8 mouse cellular contexts compared by ENCODE assay signal in the genomic region with DNA sequence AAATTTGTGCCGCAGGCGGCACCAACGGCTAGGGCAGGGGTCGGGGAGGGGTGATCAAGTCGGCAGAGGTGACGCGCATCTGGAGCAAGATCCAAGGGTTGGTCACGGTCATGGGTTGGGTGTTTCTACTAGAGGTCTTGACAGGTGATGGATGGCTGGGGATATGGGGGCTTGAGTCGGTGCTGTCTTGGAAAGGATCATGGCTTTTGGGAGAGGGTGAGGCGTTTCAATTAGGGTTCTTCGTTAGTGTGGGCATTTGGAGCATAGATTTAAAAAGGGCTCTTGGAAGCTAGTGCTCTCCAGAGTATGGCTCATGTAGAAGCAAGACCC. TPM values are rescaled to one million over a fixed set of nuclear protein-coding genes. Genes with fewer than 3 reads are reported as not detected.
DNase-seq lines count a peak whose midpoint lies in the region; ATAC-seq and TF ChIP-seq lines count a peak whose summit lies in the region.

No protein-coding gene starts in this region.

- DNase-seq in heart, adult 2 months: no peak
- no peak for DNase-seq in heart, postnatal 10 days
- DNase-seq in thymus, adult 2 months: no peak
- DNase-seq in thymus, postnatal 36 days: no peak
- DNase-seq in retina, postnatal 1 day: no peak
- DNase-seq in layer of hippocampus, postnatal 36 days: no peak
- DNase-seq in cerebellum, postnatal 4 days (ENCODE audit: low spot score in 2 of 2): no peak

- 10% methylated on average over 11 of the region's 11 CpGs for WGBS in heart, adult 2 months
- 0% methylated on average over 11 of the region's 11 CpGs for WGBS in thymus, adult 2 months
- WGBS in liver, embryonic 12.5 days (ENCODE audit: insufficient replicate concordance): 15% methylated on average over 11 of the region's 11 CpGs

- no peak; the same call in 1 of the 2 replicates for TF ChIP-seq POLR2A in heart, adult 2 months (IDR thresholded peaks at IDR 0.05; ENCODE audit: insufficient read depth, low read depth, low read length)
- no peak for TF ChIP-seq POLR2A in thymus, adult 2 months (IDR thresholded peaks at IDR 0.05; ENCODE audit: control insufficient read depth, extremely low read depth, insufficient read depth, low read length, poor library complexity)

- H3K4me1 ChIP-seq in heart, adult 2 months (ENCODE audit: control insufficient read depth, insufficient read depth, low read length): no peaks in the 10 kb centered on the region
- peaks cover 6% of the 10 kb centered on the region; the same call in 1 of the 2 replicates for H3K4me1 ChIP-seq in thymus, adult 2 months (replicated peaks; ENCODE audit: control insufficient read depth, insufficient read depth, low read length)
- H3K4me1 ChIP-seq in liver, embryonic 12.5 days: peaks cover 6% of the 10 kb centered on the region

- no peaks in the 10 kb centered on the region for H3K9me3 ChIP-seq in liver, embryonic 12.5 days (replicated peaks)

- peak overlapping the region; percentile 74 for H3K4me2 ChIP-seq in liver, embryonic 12.5 days

- H3K9ac ChIP-seq in heart, adult 2 months (ENCODE audit: low read depth, low read length): peak overlapping the region; percentile 85
- peak overlapping the region; percentile 69 for H3K9ac ChIP-seq in liver, embryonic 12.5 days

- H3K4me3 ChIP-seq in heart, adult 2 months: peak overlapping the region; percentile 53
- peak overlapping the region; percentile 82 for H3K4me3 ChIP-seq in thymus, adult 2 months (ENCODE audit: control insufficient read depth, insufficient read depth, low read length)
- peak overlapping the region; percentile 68 for H3K4me3 ChIP-seq in liver, embryonic 12.5 days

- no peak for TF ChIP-seq CTCF in heart, adult 2 months (IDR thresholded peaks at IDR 0.05)
- no peak for TF ChIP-seq CTCF in thymus, adult 2 months (IDR thresholded peaks at IDR 0.05; ENCODE audit: borderline replicate concordance, control insufficient read depth, extremely low read depth, insufficient read depth, low read length, poor library complexity)

- intact Hi-C loops in heart, adult 2 months (cut with DNase I): loop anchor here (10.0 kb wide), 1 partner anchor 353 kb away; the partner anchor contains the start of gene Suv39h1
- intact Hi-C loops in heart, postnatal 10 days (cut with DNase I): no loop called here

- no peak for ATAC-seq in liver, embryonic 12.5 days

- H3K36me3 ChIP-seq in heart, adult 2 months (ENCODE audit: control insufficient read depth, insufficient read depth, low read length): no peaks in the 10 kb centered on the region
- peaks cover 11% of the 10 kb centered on the region for H3K36me3 ChIP-seq in thymus, adult 2 months (ENCODE audit: control insufficient read depth, insufficient read depth, low read length)
- peaks cover 32% of the 10 kb centered on the region for H3K36me3 ChIP-seq in liver, embryonic 12.5 days

- TF ChIP-seq EP300 in heart, adult 2 months (IDR thresholded peaks at IDR 0.05; ENCODE audit: insufficient read depth, low read depth, low read length): no peak

- no peaks in the 10 kb centered on the region for H3K27me3 ChIP-seq in heart, adult 2 months (ENCODE audit: control insufficient read depth, insufficient read depth, low read length)
- H3K27me3 ChIP-seq in thymus, adult 2 months (ENCODE audit: control insufficient read depth, insufficient read depth, low read length): no peaks in the 10 kb centered on the region
- H3K27me3 ChIP-seq in liver, embryonic 12.5 days (replicated peaks): no peaks in the 10 kb centered on the region

- H3K27ac ChIP-seq in heart, adult 2 months: peak overlapping the region; percentile 98
- peak overlapping the region; percentile 42; the same call in 1 of the 2 replicates for H3K27ac ChIP-seq in thymus, adult 2 months (ENCODE audit: control insufficient read depth, insufficient read depth, low read length)
- peak overlapping the region; percentile 85 for H3K27ac ChIP-seq in liver, embryonic 12.5 days

- no peaks in the 10 kb centered on the region for H3K79me2 ChIP-seq in heart, adult 2 months (replicated peaks; ENCODE audit: control insufficient read depth, insufficient read depth, low read length)

RNA-seq across cellular contexts. Expression of gene Gm45208, which starts 0.2 kb away (rescaled TPM):
- under 1 TPM in 1 of 2 experiments, not detected in 1; 0.94 TPM for total RNA-seq in heart, adult 2 months (2021)
- polyA plus RNA-seq in heart, adult 2 months (2012; rRNA removed): 0.21 TPM in 1 of 2 replicates, not detected in the other
- not detected for total RNA-seq in heart, postnatal 10 days (2021)
- polyA plus RNA-seq in thymus, adult 2 months (2012; rRNA removed): 1.8 and 1.9 TPM in 2 replicates
- polyA plus RNA-seq in liver, embryonic 12.5 days (2016; fragmentation: Nextera tagmentation; extraction: Ambion mirVana): not detected in 2 replicates
- total RNA-seq in layer of hippocampus, postnatal 36 days (2021): under 1 TPM in 1 of 2 experiments, not detected in 1; 0.61 TPM

RNA-seq across cellular contexts. Expression of gene Praf2, which starts 6.0 kb away (rescaled TPM):
- total RNA-seq in heart, adult 2 months (2021): 1 to 10 TPM; 6.1 to 6.7 TPM
- polyA plus RNA-seq in heart, adult 2 months (2012; rRNA removed): 15.8 and 19.5 TPM in 2 replicates
- total RNA-seq in heart, postnatal 10 days (2021): 10 to 100 TPM in 1 of 2 experiments, 1 to 10 TPM in 1; 9.4 to 10.6 TPM
- polyA plus RNA-seq in thymus, adult 2 months (2012; rRNA removed): 39.9 and 44.4 TPM in 2 replicates
- 13.0 and 13.4 TPM in 2 replicates for polyA plus RNA-seq in liver, embryonic 12.5 days (2016; fragmentation: Nextera tagmentation; extraction: Ambion mirVana)
- total RNA-seq in layer of hippocampus, postnatal 36 days (2021): 100 to 1,000 TPM; 101 to 104 TPM

RNA-seq across cellular contexts. Expression of gene Wdr45, which starts 8.1 kb away (rescaled TPM):
- 10 to 100 TPM; 41.3 to 42.5 TPM for total RNA-seq in heart, adult 2 months (2021)
- 48.3 and 57.9 TPM in 2 replicates for polyA plus RNA-seq in heart, adult 2 months (2012; rRNA removed)
- 10 to 100 TPM; 31.0 to 33.4 TPM for total RNA-seq in heart, postnatal 10 days (2021)
- 86.6 and 105 TPM in 2 replicates for polyA plus RNA-seq in thymus, adult 2 months (2012; rRNA removed)
- polyA plus RNA-seq in liver, embryonic 12.5 days (2016; fragmentation: Nextera tagmentation; extraction: Ambion mirVana): 14.6 and 15.6 TPM in 2 replicates
- total RNA-seq in layer of hippocampus, postnatal 36 days (2021): 10 to 100 TPM; 56.6 to 65.1 TPM

RNA-seq across cellular contexts. Expression of gene Gpkow, which starts 25.3 kb away (rescaled TPM):
- 10 to 100 TPM; 18.0 to 19.3 TPM for total RNA-seq in heart, adult 2 months (2021)
- 7.1 and 11.4 TPM in 2 replicates for polyA plus RNA-seq in heart, adult 2 months (2012; rRNA removed)
- total RNA-seq in heart, postnatal 10 days (2021): 10 to 100 TPM; 24.8 to 26.8 TPM
- 12.2 and 12.8 TPM in 2 replicates for polyA plus RNA-seq in thymus, adult 2 months (2012; rRNA removed)
- polyA plus RNA-seq in liver, embryonic 12.5 days (2016; fragmentation: Nextera tagmentation; extraction: Ambion mirVana): 18.9 and 20.8 TPM in 2 replicates
- total RNA-seq in layer of hippocampus, postnatal 36 days (2021): 10 to 100 TPM; 35.0 to 36.2 TPM

RNA-seq across cellular contexts. Expression of gene Ccdc120, which starts 28.5 kb away (rescaled TPM):
- 1 to 10 TPM in 1 of 2 experiments, under 1 TPM in 1; 0.32 to 1.1 TPM for total RNA-seq in heart, adult 2 months (2021)
- polyA plus RNA-seq in heart, adult 2 months (2012; rRNA removed): 1.1 and 2.8 TPM in 2 replicates
- total RNA-seq in heart, postnatal 10 days (2021): 1 to 10 TPM; 1.4 to 1.7 TPM
- polyA plus RNA-seq in thymus, adult 2 months (2012; rRNA removed): 6.8 and 9.3 TPM in 2 replicates
- 2.6 and 3.2 TPM in 2 replicates for polyA plus RNA-seq in liver, embryonic 12.5 days (2016; fragmentation: Nextera tagmentation; extraction: Ambion mirVana)
- 10 to 100 TPM; 14.3 to 16.0 TPM for total RNA-seq in layer of hippocampus, postnatal 36 days (2021)

Comparison
In these comparisons a context has a peak if more than half of its experiments do, and no peak if none do; other contexts are left out.
1. H3K27ac ChIP-seq: peak in every context shown above with its lines; median percentile 98 in heart, adult 2 months; 85 in liver, embryonic 12.5 days; 42 in thymus, adult 2 months.
2. RNA of gene Praf2, which starts 6.0 kb away (total RNA-seq): 101 to 104 TPM in layer of hippocampus, postnatal 36 days; 9.4 to 10.6 TPM in heart, postnatal 10 days and 6.1 to 6.7 TPM in heart, adult 2 months; every median in the first group is over 4 times any median in the second.
3. Peak in every context shown above with its lines, with median percentiles within 50 percentile points of each other: H3K4me3 ChIP-seq.